Comparison of ENCODE assay signal across 23 mouse cellular contexts in the genomic region with DNA sequence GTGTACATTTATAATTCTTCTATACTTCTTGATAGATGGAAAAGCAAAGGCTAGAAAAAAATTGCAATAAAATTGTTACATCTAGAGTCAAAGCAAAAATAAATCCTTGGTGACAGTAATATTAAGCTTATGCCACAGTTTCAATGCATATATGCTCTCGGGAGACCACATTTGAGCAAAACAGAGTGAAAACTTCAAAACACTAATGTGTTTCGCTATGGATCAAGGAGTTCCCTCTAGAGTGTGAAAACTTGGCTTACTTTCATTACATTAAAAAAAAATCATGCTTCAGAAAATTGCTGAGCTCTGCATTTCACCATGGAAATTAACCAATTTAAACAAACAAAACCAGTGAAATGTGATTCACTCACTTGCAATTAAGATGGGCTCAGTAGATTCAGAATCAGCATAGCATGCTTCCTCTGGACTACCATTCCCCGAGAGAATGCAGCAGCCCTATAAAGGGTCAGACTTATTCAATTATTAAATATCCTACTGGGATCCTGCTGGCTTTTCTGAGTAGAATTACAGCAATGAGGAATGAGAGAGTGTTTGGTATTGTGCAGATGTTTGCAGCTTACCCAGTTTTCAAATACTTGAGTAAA.
DNase-seq lines count a peak whose midpoint lies in the region; ATAC-seq and TF ChIP-seq lines count a peak whose summit lies in the region.
"Had no signal": no experiment of that assay in that cellular context is flagged by ENCODE, and none has a peak within 500 bp of the region (broad histone marks: within the 10 kb centered on the region; RNA-seq: fewer than 3 reads in every experiment).

No protein-coding gene starts in this region.

- peak; percentile 7 for DNase-seq in forebrain, embryonic 14.5 days (ENCODE audit: low spot score)
- DNase-seq in MEL (ENCODE audit: low read depth, low spot score), result no peak
- peak; percentile 53 for DNase-seq in embryonic facial prominence, embryonic 14.5 days (ENCODE audit: low spot score)
- no peak for DNase-seq in layer of hippocampus, adult 9-10 months (ENCODE audit: low spot score)
- no peak for DNase-seq in adrenal gland, postnatal 36 days
- DNase-seq: adrenal gland, adult 8-10 months; cerebellum, adult 18-20 months; cerebellum, postnatal 25 days; forebrain, postnatal 0 days; gastrocnemius, postnatal 10 days; heart, adult 11 months; kidney, adult 2 months; kidney, postnatal 10 days; lung, adult 18-20 months; lung, postnatal 14 days; right cerebral cortex, postnatal 4 days; thymus, adult 2 months had no signal

- WGBS in forebrain, embryonic 14.5 days, result 46% methylated on average over 3 of the region's 3 CpGs
- 48% methylated on average over 3 of the region's 3 CpGs for WGBS in forebrain, embryonic 15.5 days
- 43% methylated on average over 3 of the region's 3 CpGs for WGBS in embryonic facial prominence, embryonic 14.5 days
- WGBS in midbrain, embryonic 16.5 days, result 44% methylated on average over 3 of the region's 3 CpGs

- H3K27ac ChIP-seq in forebrain, embryonic 14.5 days (ENCODE audit: low read depth, low read length), result no peak overlapping the region
- no peak overlapping the region for H3K27ac ChIP-seq in forebrain, embryonic 15.5 days (replicated peaks)
- H3K27ac ChIP-seq in MEL (ENCODE audit: control insufficient read depth, low read depth, low read length), result no peak overlapping the region
- no peak overlapping the region for H3K27ac ChIP-seq in embryonic facial prominence, embryonic 14.5 days (replicated peaks; ENCODE audit: low read depth, low read length)
- H3K27ac ChIP-seq in midbrain, embryonic 16.5 days (ENCODE audit: low read length), result no peak overlapping the region
- H3K27ac ChIP-seq: heart, embryonic 13.5 days had no signal

- no peak overlapping the region for H3K4me3 ChIP-seq in forebrain, embryonic 14.5 days (ENCODE audit: low read depth, low read length)
- no peak overlapping the region for H3K4me3 ChIP-seq in forebrain, embryonic 15.5 days
- no peak overlapping the region for H3K4me3 ChIP-seq in MEL (ENCODE audit: control insufficient read depth in 1 of 2, insufficient read depth in 1 of 2, low read depth in 2 of 2, low read length in 2 of 2)
- no peak overlapping the region for H3K4me3 ChIP-seq in embryonic facial prominence, embryonic 14.5 days (ENCODE audit: low read depth, low read length)
- H3K4me3 ChIP-seq in midbrain, embryonic 16.5 days (ENCODE audit: low read depth, low read length), result no peak overlapping the region
- H3K4me3 ChIP-seq: erythroblast, embryonic 14.5 days; heart, embryonic 13.5 days had no signal

- TF ChIP-seq EP300 in MEL (IDR thresholded peaks at IDR 0.05; ENCODE audit: low read depth in 1 of 2, low read length in 2 of 2), result no peak

- no peak overlapping the region for H3K9ac ChIP-seq in forebrain, embryonic 14.5 days (ENCODE audit: low read length)
- H3K9ac ChIP-seq in forebrain, embryonic 15.5 days (replicated peaks), result no peak overlapping the region
- H3K9ac ChIP-seq in MEL (ENCODE audit: control insufficient read depth, low read depth, low read length, poor library complexity, severe bottlenecking), result no peak overlapping the region
- no peak overlapping the region for H3K9ac ChIP-seq in embryonic facial prominence, embryonic 14.5 days (ENCODE audit: low read depth, low read length)
- no peak overlapping the region for H3K9ac ChIP-seq in midbrain, embryonic 16.5 days (ENCODE audit: low read depth, low read length)
- H3K9ac ChIP-seq: forebrain, postnatal 0 days; heart, embryonic 13.5 days had no signal

- H3K79me2 ChIP-seq in MEL (ENCODE audit: control insufficient read depth, insufficient read depth, low read length, poor library complexity), result no peaks in the 10 kb centered on the region

- no peak for TF ChIP-seq CTCF in MEL (IDR thresholded peaks at IDR 0.05 in 2 of 3, conservative IDR thresholded peaks at IDR 0.05 in 1 of 3; ENCODE audit: control insufficient read depth in 1 of 3, insufficient read depth in 1 of 3, low read depth in 2 of 3, low read length in 3 of 3, poor library complexity in 1 of 3, severe bottlenecking in 1 of 3)

- no peaks in the 10 kb centered on the region for H3K27me3 ChIP-seq in forebrain, embryonic 14.5 days (replicated peaks; ENCODE audit: control insufficient read depth, insufficient read depth, low read length)
- H3K27me3 ChIP-seq in forebrain, embryonic 15.5 days, result no peaks in the 10 kb centered on the region
- no peaks in the 10 kb centered on the region for H3K27me3 ChIP-seq in MEL (ENCODE audit: control insufficient read depth in 1 of 2, insufficient read depth in 2 of 2, low read length in 2 of 2)
- H3K27me3 ChIP-seq in embryonic facial prominence, embryonic 14.5 days (replicated peaks; ENCODE audit: control insufficient read depth, insufficient read depth, low read length), result no peaks in the 10 kb centered on the region
- H3K27me3 ChIP-seq in midbrain, embryonic 16.5 days (ENCODE audit: control insufficient read depth, insufficient read depth, low read depth, low read length), result no peaks in the 10 kb centered on the region
- H3K27me3 ChIP-seq: heart, embryonic 13.5 days; Patski had no signal

- H3K36me3 ChIP-seq in forebrain, embryonic 14.5 days (ENCODE audit: control insufficient read depth, insufficient read depth, low read length), result no peaks in the 10 kb centered on the region
- H3K36me3 ChIP-seq in forebrain, embryonic 15.5 days, result no peaks in the 10 kb centered on the region
- H3K36me3 ChIP-seq in MEL (ENCODE audit: control insufficient read depth in 1 of 2, insufficient read depth in 2 of 2, low read length in 2 of 2), result no peaks in the 10 kb centered on the region
- no peaks in the 10 kb centered on the region for H3K36me3 ChIP-seq in embryonic facial prominence, embryonic 14.5 days (ENCODE audit: control insufficient read depth, insufficient read depth, low read length)
- no peaks in the 10 kb centered on the region for H3K36me3 ChIP-seq in midbrain, embryonic 16.5 days (ENCODE audit: control insufficient read depth, insufficient read depth, low read length)
- H3K36me3 ChIP-seq: heart, embryonic 13.5 days had no signal

- no peak for TF ChIP-seq RAD21 in MEL (IDR thresholded peaks at IDR 0.05; ENCODE audit: low read depth, low read length)

- TF ChIP-seq POLR2A in MEL (IDR thresholded peaks at IDR 0.05; ENCODE audit: control insufficient read depth in 1 of 2, insufficient read depth in 1 of 2, low read depth in 1 of 2, low read length in 2 of 2, poor library complexity in 1 of 2), result no peak

- no peaks in the 10 kb centered on the region for H3K9me3 ChIP-seq in forebrain, embryonic 14.5 days (replicated peaks; ENCODE audit: control insufficient read depth, low read length)
- H3K9me3 ChIP-seq in forebrain, embryonic 15.5 days, result no peaks in the 10 kb centered on the region
- H3K9me3 ChIP-seq in MEL (replicated peaks; ENCODE audit: insufficient read depth, low read length), result no peaks in the 10 kb centered on the region
- H3K9me3 ChIP-seq in embryonic facial prominence, embryonic 14.5 days (ENCODE audit: control insufficient read depth, low read length), result no peaks in the 10 kb centered on the region
- H3K9me3 ChIP-seq in midbrain, embryonic 16.5 days (replicated peaks; ENCODE audit: control insufficient read depth, low read length, poor library complexity, severe bottlenecking), result no peaks in the 10 kb centered on the region
- H3K9me3 ChIP-seq: heart, embryonic 13.5 days had no signal

- H3K4me1 ChIP-seq in forebrain, embryonic 14.5 days (ENCODE audit: control insufficient read depth, insufficient read depth, low read length), result no peaks in the 10 kb centered on the region
- H3K4me1 ChIP-seq in forebrain, embryonic 15.5 days, result no peaks in the 10 kb centered on the region
- H3K4me1 ChIP-seq in MEL (ENCODE audit: control insufficient read depth in 1 of 2, insufficient read depth in 2 of 2, low read length in 2 of 2), result no peaks in the 10 kb centered on the region
- no peaks in the 10 kb centered on the region for H3K4me1 ChIP-seq in embryonic facial prominence, embryonic 14.5 days (ENCODE audit: control insufficient read depth, insufficient read depth, low read length)
- H3K4me1 ChIP-seq in midbrain, embryonic 16.5 days (ENCODE audit: control insufficient read depth, insufficient read depth, low read length), result peaks cover 3% of the 10 kb centered on the region; the same call in 1 of the 2 replicates
- H3K4me1 ChIP-seq: heart, embryonic 13.5 days had no signal

- no peak overlapping the region for H3K4me2 ChIP-seq in forebrain, embryonic 14.5 days (ENCODE audit: low read length)
- no peak overlapping the region for H3K4me2 ChIP-seq in forebrain, embryonic 15.5 days (replicated peaks)
- H3K4me2 ChIP-seq in embryonic facial prominence, embryonic 14.5 days (ENCODE audit: low read depth, low read length), result no peak overlapping the region
- no peak overlapping the region for H3K4me2 ChIP-seq in midbrain, embryonic 16.5 days (ENCODE audit: low read length)
- H3K4me2 ChIP-seq: heart, embryonic 13.5 days had no signal

- ATAC-seq in forebrain, embryonic 14.5 days, result no peak
- ATAC-seq in forebrain, embryonic 15.5 days (replicated peaks), result no peak
- ATAC-seq in embryonic facial prominence, embryonic 14.5 days (ENCODE audit: low read depth), result peak; percentile 50; the same call in 1 of the 2 replicates
- ATAC-seq in midbrain, embryonic 16.5 days, result peak; percentile 71; the same call in 1 of the 2 replicates
- ATAC-seq: forebrain, postnatal 0 days; inflammation-experienced regulatory T-cells, adult 6 months; Patski had no signal

TF ChIP-seq in MEL, 35 proteins besides CTCF, POLR2A, EP300 and RAD21:
- TF ChIP-seq ZNF384 (IDR thresholded peaks at IDR 0.05; ENCODE audit: low read depth, low read length) (no peak), MAFK (IDR thresholded peaks at IDR 0.05; ENCODE audit: borderline replicate concordance, low read depth, low read length) (peak; percentile 20; the same call in 1 of the 2 replicates)

Comparison
In these comparisons a context has a peak if more than half of its experiments do, and no peak if none do; other contexts are left out.
1. ATAC-seq: peak in embryonic facial prominence, embryonic 14.5 days (single experiment) and midbrain, embryonic 16.5 days (single experiment); none in forebrain, embryonic 14.5 days (single experiment) and forebrain, embryonic 15.5 days (single experiment).
2. DNase-seq: peak in forebrain, embryonic 14.5 days (single experiment) and embryonic facial prominence, embryonic 14.5 days (single experiment); none in MEL (single experiment), layer of hippocampus, adult 9-10 months (single experiment) and adrenal gland, postnatal 36 days (0 of 2).